In genomic region chr10:3228447-3229195, GRCm38 (mm10) we compare ENCODE assay signal across 15 mouse cellular contexts. TPM values are rescaled to one million over a fixed set of nuclear protein-coding genes. Genes with fewer than 3 reads are reported as not detected.
A peak's percentile ranks its signal among the peaks of the same experiment; 100 is the strongest.
DNase-seq lines count a peak whose midpoint lies in the region; ATAC-seq and TF ChIP-seq lines count a peak whose summit lies in the region.
"Had no signal": no experiment of that assay in that cellular context is flagged by ENCODE, and none has a peak within 500 bp of the region (broad histone marks: within the 10 kb centered on the region; RNA-seq: fewer than 3 reads in every experiment).

No protein-coding gene starts in this region.

- 0 out of 2 replicates have a peak, but pooled peaks cover 3% of the 10 kb centered on the region for H3K9me3 ChIP-seq in embryonic facial prominence, embryonic 12.5 days
- H3K9me3 ChIP-seq in embryonic facial prominence, embryonic 10.5 days: peaks cover 16% of the 10 kb centered on the region
- H3K9me3 ChIP-seq in midbrain, embryonic 14.5 days (ENCODE audit: control insufficient read depth, low read length): no peaks in the 10 kb centered on the region; the same call in 1 of the 2 replicates
- no peaks in the 10 kb centered on the region for H3K9me3 ChIP-seq in midbrain, postnatal 0 days (ENCODE audit: low read length)
- H3K9me3 ChIP-seq in intestine, embryonic 16.5 days (ENCODE audit: control insufficient read depth, low read length): no peaks in the 10 kb centered on the region
- H3K9me3 ChIP-seq in neural tube, embryonic 13.5 days: peaks cover 7% of the 10 kb centered on the region; the same call in 1 of the 2 replicates

- DNase-seq in embryonic facial prominence, embryonic 10.5 days (ENCODE audit: low spot score): no peak
- DNase-seq in midbrain, embryonic 14.5 days: peak; percentile 1
- DNase-seq in midbrain, postnatal 0 days (ENCODE audit: low spot score): no peak
- DNase-seq in spleen, adult 18-20 months: no peak
- DNase-seq: cerebellum, postnatal 36 days; gastrocnemius, adult 2 months; thymus, postnatal 14 days had no signal

- no peaks in the 10 kb centered on the region for H3K4me1 ChIP-seq in embryonic facial prominence, embryonic 12.5 days
- no peaks in the 10 kb centered on the region for H3K4me1 ChIP-seq in embryonic facial prominence, embryonic 10.5 days
- H3K4me1 ChIP-seq in midbrain, embryonic 14.5 days (ENCODE audit: control insufficient read depth, insufficient read depth, low read length): no peaks in the 10 kb centered on the region
- no peaks in the 10 kb centered on the region for H3K4me1 ChIP-seq in midbrain, postnatal 0 days (ENCODE audit: insufficient read depth, low read length)
- no peaks in the 10 kb centered on the region for H3K4me1 ChIP-seq in intestine, embryonic 16.5 days (ENCODE audit: control insufficient read depth, insufficient read depth, low read length)
- no peaks in the 10 kb centered on the region for H3K4me1 ChIP-seq in neural tube, embryonic 13.5 days (replicated peaks)
- H3K4me1 ChIP-seq: midbrain, embryonic 12.5 days had no signal

- H3K27ac ChIP-seq in embryonic facial prominence, embryonic 12.5 days: no peak overlapping the region
- H3K27ac ChIP-seq in embryonic facial prominence, embryonic 10.5 days (replicated peaks): no peak overlapping the region
- no peak overlapping the region for H3K27ac ChIP-seq in midbrain, embryonic 14.5 days (replicated peaks; ENCODE audit: low read depth, low read length)
- H3K27ac ChIP-seq in midbrain, postnatal 0 days (ENCODE audit: low read depth, low read length): no peak overlapping the region
- H3K27ac ChIP-seq in intestine, embryonic 16.5 days (ENCODE audit: low read length): no peak overlapping the region
- no peak overlapping the region for H3K27ac ChIP-seq in neural tube, embryonic 13.5 days (replicated peaks)
- H3K27ac ChIP-seq: gastrocnemius, adult 2 months; midbrain, embryonic 12.5 days had no signal

- 0 out of 2 replicates have a peak, but pooled peaks have one; percentile 22 for ATAC-seq in embryonic facial prominence, embryonic 12.5 days (ENCODE audit: insufficient number of reproducible peaks, insufficient read depth, low FRiP score, low TSS enrichment)
- peak; percentile 46; the same call in 1 of the 2 replicates for ATAC-seq in midbrain, embryonic 14.5 days (ENCODE audit: low FRiP score, low TSS enrichment)
- ATAC-seq in midbrain, postnatal 0 days (ENCODE audit: low FRiP score): no peak
- 0 out of 2 replicates have a peak, but pooled peaks have one; percentile 36 for ATAC-seq in intestine, embryonic 16.5 days
- ATAC-seq in neural tube, embryonic 13.5 days (ENCODE audit: low read depth): peak; percentile 80
- ATAC-seq in activated CD4-positive, CD25-positive, alpha-beta regulatory T cell, adult 4 months: no peak

- H3K36me3 ChIP-seq in embryonic facial prominence, embryonic 12.5 days: no peaks in the 10 kb centered on the region
- no peaks in the 10 kb centered on the region for H3K36me3 ChIP-seq in embryonic facial prominence, embryonic 10.5 days (replicated peaks)
- no peaks in the 10 kb centered on the region for H3K36me3 ChIP-seq in midbrain, embryonic 14.5 days (ENCODE audit: control insufficient read depth, insufficient read depth, low read length)
- H3K36me3 ChIP-seq in midbrain, postnatal 0 days (ENCODE audit: insufficient read depth, low read length): no peaks in the 10 kb centered on the region
- no peaks in the 10 kb centered on the region for H3K36me3 ChIP-seq in intestine, embryonic 16.5 days (ENCODE audit: control insufficient read depth, insufficient read depth, low read length)
- H3K36me3 ChIP-seq in neural tube, embryonic 13.5 days: no peaks in the 10 kb centered on the region
- H3K36me3 ChIP-seq: midbrain, embryonic 12.5 days had no signal

- H3K9ac ChIP-seq in embryonic facial prominence, embryonic 12.5 days: no peak overlapping the region
- H3K9ac ChIP-seq in midbrain, embryonic 14.5 days (replicated peaks; ENCODE audit: low read length): no peak overlapping the region
- H3K9ac ChIP-seq in midbrain, postnatal 0 days (replicated peaks; ENCODE audit: low read length, poor library complexity, severe bottlenecking): no peak overlapping the region
- H3K9ac ChIP-seq in intestine, embryonic 16.5 days (ENCODE audit: low read depth, low read length): no peak overlapping the region
- no peak overlapping the region for H3K9ac ChIP-seq in neural tube, embryonic 13.5 days
- H3K9ac ChIP-seq: midbrain, embryonic 12.5 days had no signal

- no peak overlapping the region for H3K4me3 ChIP-seq in embryonic facial prominence, embryonic 12.5 days
- H3K4me3 ChIP-seq in embryonic facial prominence, embryonic 10.5 days: no peak overlapping the region
- no peak overlapping the region for H3K4me3 ChIP-seq in midbrain, embryonic 14.5 days (replicated peaks; ENCODE audit: low read depth, low read length)
- no peak overlapping the region for H3K4me3 ChIP-seq in midbrain, postnatal 0 days (ENCODE audit: low read depth, low read length)
- no peak overlapping the region for H3K4me3 ChIP-seq in intestine, embryonic 16.5 days (ENCODE audit: low read length)
- H3K4me3 ChIP-seq in neural tube, embryonic 13.5 days: no peak overlapping the region
- H3K4me3 ChIP-seq: gastrocnemius, adult 2 months; midbrain, embryonic 12.5 days had no signal

- 92% methylated on average over 2 of the region's 2 CpGs for WGBS in embryonic facial prominence, embryonic 12.5 days
- 92% methylated on average over 2 of the region's 2 CpGs for WGBS in embryonic facial prominence, embryonic 10.5 days
- 78% methylated on average over 2 of the region's 2 CpGs for WGBS in midbrain, embryonic 14.5 days
- 58% methylated on average over 2 of the region's 2 CpGs for WGBS in midbrain, postnatal 0 days
- WGBS in intestine, embryonic 16.5 days: 54% methylated on average over 2 of the region's 2 CpGs
- 46% methylated on average over 2 of the region's 2 CpGs for WGBS in neural tube, embryonic 13.5 days

- H3K4me2 ChIP-seq in embryonic facial prominence, embryonic 12.5 days (replicated peaks): no peak overlapping the region
- no peak overlapping the region for H3K4me2 ChIP-seq in midbrain, embryonic 14.5 days (ENCODE audit: low read length)
- no peak overlapping the region for H3K4me2 ChIP-seq in midbrain, postnatal 0 days (ENCODE audit: low read depth, low read length, poor library complexity, severe bottlenecking)
- H3K4me2 ChIP-seq in intestine, embryonic 16.5 days (ENCODE audit: low read depth, low read length): no peak overlapping the region
- no peak overlapping the region for H3K4me2 ChIP-seq in neural tube, embryonic 13.5 days
- H3K4me2 ChIP-seq: midbrain, embryonic 12.5 days had no signal

- H3K27me3 ChIP-seq in embryonic facial prominence, embryonic 12.5 days: no peaks in the 10 kb centered on the region
- H3K27me3 ChIP-seq in embryonic facial prominence, embryonic 10.5 days (replicated peaks; ENCODE audit: low read depth, poor library complexity, severe bottlenecking): no peaks in the 10 kb centered on the region
- H3K27me3 ChIP-seq in midbrain, embryonic 14.5 days (ENCODE audit: control insufficient read depth, insufficient read depth, low read length): no peaks in the 10 kb centered on the region
- no peaks in the 10 kb centered on the region for H3K27me3 ChIP-seq in midbrain, postnatal 0 days (ENCODE audit: insufficient read depth, low read length)
- no peaks in the 10 kb centered on the region for H3K27me3 ChIP-seq in intestine, embryonic 16.5 days (replicated peaks; ENCODE audit: control insufficient read depth, insufficient read depth, low read length)
- peaks cover 7% of the 10 kb centered on the region; the same call in 1 of the 2 replicates for H3K27me3 ChIP-seq in neural tube, embryonic 13.5 days
- H3K27me3 ChIP-seq: midbrain, embryonic 12.5 days had no signal

- no peak for TF ChIP-seq CTCF in midbrain, postnatal 0 days (IDR thresholded peaks at IDR 0.05)

RNA-seq across cellular contexts. Expression of gene H60c, which starts 39.0 kb away (rescaled TPM):
- 0.27 TPM in 1 of 2 replicates, not detected in the other for polyA plus RNA-seq in embryonic facial prominence, embryonic 12.5 days (2016; fragmentation: Nextera tagmentation; extraction: Ambion mirVana)
- polyA plus RNA-seq in embryonic facial prominence, embryonic 10.5 days (2016; fragmentation: Nextera tagmentation; extraction: Ambion mirVana): not detected in 2 replicates
- polyA plus RNA-seq in midbrain, embryonic 14.5 days (2014; fragmentation: Nextera tagmentation; extraction: Ambion mirVana): not detected in 2 replicates
- total RNA-seq in midbrain, postnatal 0 days (2014; rRNA removed): 0.66 TPM in 1 of 2 replicates, not detected in the other
- not detected in 2 replicates for polyA plus RNA-seq in midbrain, postnatal 0 days (2015; fragmentation: Nextera tagmentation; extraction: Ambion mirVana)
- 0.05 and 0.11 TPM in 2 replicates for polyA plus RNA-seq in intestine, embryonic 16.5 days (2015; fragmentation: Nextera tagmentation; extraction: Ambion mirVana)
- not detected in 2 replicates for polyA plus RNA-seq in neural tube, embryonic 13.5 days (2015; fragmentation: Nextera tagmentation; extraction: Ambion mirVana)
- not detected for polyA plus RNA-seq in activated CD4-positive, CD25-positive, alpha-beta regulatory T cell, adult 4 months (2017; shearing (Covaris generic))
- total RNA-seq: gastrocnemius, adult 2 months; heart, postnatal 25 days; layer of hippocampus, adult 18-20 months; left cerebral cortex, postnatal 25 days had no signal

Comparison
In these comparisons a context has a peak if more than half of its experiments do, and no peak if none do; other contexts are left out.
1. ATAC-seq: peak in embryonic facial prominence, embryonic 12.5 days (single experiment), midbrain, embryonic 14.5 days (single experiment), intestine, embryonic 16.5 days (single experiment) and neural tube, embryonic 13.5 days (single experiment); none in midbrain, postnatal 0 days (single experiment) and activated CD4-positive, CD25-positive, alpha-beta regulatory T cell, adult 4 months (single experiment).